Mouse (Mus musculus) thymus, postnatal 10 days (tissue): ENCODE measurements around the gene Vps53.

ENCODE experiments used
- DNase-seq, 2 experiments: peaks; one replicate each; pipeline ENCODE4 v3.0.0; 2021; ENCODE audit warnings: low spot score in 2 of 2

Gene Vps53

GRCm38 (mm10) chr11:76167079-76167765 lies 12.2 kb downstream of the Vps53 start:
- peak; percentile 21 to 74 for DNase-seq

GRCm38 (mm10) chr11:76166657-76167056 lies 12.8 kb downstream of the Vps53 start:
- no peak for DNase-seq

GRCm38 (mm10) chr11:76160251-76160650 lies 19.2 kb downstream of the Vps53 start:
- DNase-seq = no peak

- no peak for DNase-seq
Observed at GRCm38 (mm10) chr11:76158375-76158774, 21.1 kb downstream of the Vps53 start.

GRCm38 (mm10) chr11:76154861-76155260 lies 24.6 kb downstream of the Vps53 start:
- no peak for DNase-seq

GRCm38 (mm10) chr11:76154200-76154599 lies 25.2 kb downstream of the Vps53 start:
- no peak for DNase-seq

GRCm38 (mm10) chr11:76153236-76153951 lies 26.1 kb downstream of the Vps53 start:
- DNase-seq = no peak

GRCm38 (mm10) chr11:76150980-76151379 lies 28.5 kb downstream of the Vps53 start:
- DNase-seq = no peak

- no peak for DNase-seq
Observed at GRCm38 (mm10) chr11:76148055-76149008, 31.1 kb downstream of the Vps53 start.

GRCm38 (mm10) chr11:76146187-76147010 lies 33.0 kb downstream of the Vps53 start:
- no peak for DNase-seq

- no peak for DNase-seq
Observed at GRCm38 (mm10) chr11:76145169-76145568, 34.3 kb downstream of the Vps53 start.

GRCm38 (mm10) chr11:76144386-76144785 lies 35.1 kb downstream of the Vps53 start:
- no peak for DNase-seq

GRCm38 (mm10) chr11:76137996-76138395 lies 41.5 kb downstream of the Vps53 start:
- DNase-seq = no peak

GRCm38 (mm10) chr11:76135641-76136437 lies 43.6 kb downstream of the Vps53 start:
- DNase-seq = no peak

- DNase-seq = no peak
Observed at GRCm38 (mm10) chr11:76130859-76131258, 48.6 kb downstream of the Vps53 start.

GRCm38 (mm10) chr11:76125386-76125785 lies 54.1 kb downstream of the Vps53 start:
- DNase-seq = no peak

GRCm38 (mm10) chr11:76123517-76123916 lies 55.9 kb downstream of the Vps53 start:
- no peak for DNase-seq

GRCm38 (mm10) chr11:76122571-76122970 lies 56.9 kb downstream of the Vps53 start:
- no peak for DNase-seq

GRCm38 (mm10) chr11:76121086-76121485 lies 58.4 kb downstream of the Vps53 start:
- DNase-seq = no peak

GRCm38 (mm10) chr11:76120407-76120901 lies 59.0 kb downstream of the Vps53 start:
- DNase-seq = no peak
